22 mouse cellular contexts compared by ENCODE assay signal in genomic region chr4:47083824-47084223, GRCm38 (mm10). TPM values are rescaled to one million over a fixed set of nuclear protein-coding genes. Genes with fewer than 3 reads are reported as not detected.
"Had no signal": no experiment of that assay in that cellular context is flagged by ENCODE, and none has a peak within 500 bp of the region (broad histone marks: within the 10 kb centered on the region; RNA-seq: fewer than 3 reads in every experiment).

No protein-coding gene starts in this region.

- H3K4me1 ChIP-seq: heart, embryonic 10.5 days; heart, embryonic 12.5 days; hindbrain, embryonic 13.5 days; hindbrain, embryonic 15.5 days; intestine, embryonic 15.5 days; limb, embryonic 13.5 days; limb, embryonic 15.5 days had no signal

- H3K4me2 ChIP-seq: heart, embryonic 12.5 days; hindbrain, embryonic 13.5 days; hindbrain, embryonic 15.5 days; intestine, embryonic 15.5 days; limb, embryonic 13.5 days; limb, embryonic 15.5 days had no signal

- H3K9me3 ChIP-seq: heart, embryonic 10.5 days; heart, embryonic 12.5 days; hindbrain, embryonic 13.5 days; hindbrain, embryonic 15.5 days; intestine, embryonic 15.5 days; limb, embryonic 13.5 days; limb, embryonic 15.5 days had no signal

- ATAC-seq: forebrain, embryonic 16.5 days; inflammation-experienced regulatory T-cells, adult 6 months; intestine, embryonic 15.5 days; intestine, postnatal 0 days had no signal

- H3K4me3 ChIP-seq: heart, embryonic 10.5 days; heart, embryonic 12.5 days; hindbrain, embryonic 13.5 days; hindbrain, embryonic 15.5 days; intestine, embryonic 15.5 days; layer of hippocampus, adult 2 months; limb, embryonic 13.5 days; limb, embryonic 15.5 days had no signal

- H3K27ac ChIP-seq: heart, embryonic 10.5 days; hindbrain, embryonic 13.5 days; hindbrain, embryonic 15.5 days; intestine, embryonic 15.5 days; layer of hippocampus, adult 2 months; limb, embryonic 13.5 days; limb, embryonic 15.5 days had no signal

- DNase-seq: gastrocnemius, postnatal 14 days; gastrocnemius, postnatal 36 days; heart, adult 18-20 months; heart, postnatal 10 days; heart, postnatal 36 days; kidney, adult 18-20 months; kidney, adult 8-10 months; kidney, postnatal 10 days; kidney, postnatal 25 days; kidney, postnatal 4 days; left cerebral cortex, postnatal 4 days had no signal

- H3K9ac ChIP-seq: heart, embryonic 12.5 days; hindbrain, embryonic 13.5 days; hindbrain, embryonic 15.5 days; intestine, embryonic 15.5 days; limb, embryonic 13.5 days; limb, embryonic 15.5 days had no signal

- H3K36me3 ChIP-seq: heart, embryonic 10.5 days; heart, embryonic 12.5 days; hindbrain, embryonic 13.5 days; hindbrain, embryonic 15.5 days; intestine, embryonic 15.5 days; limb, embryonic 13.5 days; limb, embryonic 15.5 days had no signal

- H3K27me3 ChIP-seq: heart, embryonic 12.5 days; hindbrain, embryonic 15.5 days; intestine, embryonic 15.5 days; limb, embryonic 13.5 days; limb, embryonic 15.5 days had no signal

RNA-seq across cellular contexts. Expression of gene Galnt12, which starts 7.9 kb away (rescaled TPM):
- total RNA-seq: gastrocnemius, postnatal 36 days had no signal

RNA-seq across cellular contexts. Expression of gene Anks6, which starts 26.6 kb away (rescaled TPM):
- polyA plus RNA-seq: inflammation-experienced regulatory T-cells, adult 6 months had no signal
